Mouse (Mus musculus) erythroblast, embryonic 14.5 days (primary cell): ENCODE data around the gene Eid1.

Experiments
- GATA1 ChIP-seq: IDR thresholded peaks from 2 replicates; pipeline ENCODE4 v1.6.1; 2012; ENCODE audit warnings: low read length, inconsistent platforms, mixed read lengths
- TAL1 ChIP-seq: IDR thresholded peaks from 3 replicates; pipeline ENCODE4 v1.6.1; 2012; ENCODE audit warnings: low read length, inconsistent platforms, mixed read lengths

GRCm38 (mm10) chr2:125650038-125650437 is 22.9 kb upstream of the Eid1 start:
- TF ChIP-seq TAL1 (no peak), GATA1 (no peak)
